Mouse (Mus musculus) embryonic facial prominence, embryonic 13.5 days (tissue): ENCODE results near the gene Gja3. TPM values are rescaled to one million over a fixed set of nuclear protein-coding genes. Genes with fewer than 3 reads are reported as not detected.
"Not testable (repeated sequence)": the region's sequence is repeated elsewhere in the genome, so short reads cannot be mapped to it uniquely, and the experiment has no call there.

Source experiments
- ATAC-seq: fragments of 200-750 bp; cut with Nextera tagmentation; 2 replicates; pipeline ENCODE4 v1.8.0; 2017; ENCODE audit warnings: low read depth; ENCODE audit not compliant: insufficient number of reproducible peaks, insufficient read depth, low FRiP score, low TSS enrichment
- H3K27ac ChIP-seq: fragments of 300-500 bp; sonication (generic); 2 replicates; pipeline ENCODE4 v1.5.1; 2015; ENCODE audit warnings: moderate library complexity, mild to moderate bottlenecking, inconsistent platforms
- H3K27me3 ChIP-seq: fragments of 300-500 bp; sonication (generic); 2 replicates; pipeline ENCODE4 v1.6.1; 2015; ENCODE audit warnings: mild to moderate bottlenecking, inconsistent platforms
- H3K36me3 ChIP-seq: fragments of 300-500 bp; sonication (generic); 2 replicates; pipeline ENCODE4 v1.6.1; 2015; ENCODE audit warnings: mild to moderate bottlenecking, inconsistent platforms
- H3K4me1 ChIP-seq: fragments of 300-500 bp; sonication (generic); 2 replicates; pipeline ENCODE4 v1.6.1; 2015; ENCODE audit warnings: inconsistent platforms
- H3K4me2 ChIP-seq: fragments of 300-500 bp; sonication (generic); 2 replicates; pipeline ENCODE4 v1.6.1; 2015; ENCODE audit warnings: moderate library complexity, mild to moderate bottlenecking, inconsistent platforms
- H3K4me3 ChIP-seq: fragments of 300-500 bp; sonication (generic); 2 replicates; pipeline ENCODE4 v1.5.1; 2015; ENCODE audit warnings: mild to moderate bottlenecking, inconsistent platforms
- H3K9ac ChIP-seq: fragments of 300-500 bp; sonication (generic); 2 replicates; pipeline ENCODE4 v1.6.1; 2015; ENCODE audit warnings: mild to moderate bottlenecking, inconsistent platforms
- H3K9me3 ChIP-seq: fragments of 300-500 bp; sonication (generic); 2 replicates; pipeline ENCODE4 v1.6.1; 2016; ENCODE audit warnings: inconsistent platforms
- WGBS: fragments of 180-500 bp; shearing (Covaris S2); methylation state at CpG from one replicate; pipeline ENCODE4 v1.1.7; 2015; ENCODE audit warnings: mixed read lengths; 5-methylcytosine and 5-hydroxymethylcytosine counted together
- polyA plus RNA-seq: library from polyadenylated mRNA; unstranded; fragments of >200 nt; fragmentation: Nextera tagmentation; extraction: Ambion mirVana; gene quantifications from 2 replicates; pipeline ENCODE4 v1.2.1, GENCODE M21; 2015

Gja3 gene
- polyA plus RNA-seq, 1 experiment from 2014 or later: 1.3 TPM

- no peaks in the 10 kb centered on the region for H3K27me3 ChIP-seq
- no peak overlapping the region for H3K4me3 ChIP-seq
- H3K27ac ChIP-seq: no peak overlapping the region
- H3K9ac ChIP-seq: no peak overlapping the region
- 80% methylated on average over 9 of the region's 9 CpGs for WGBS
- no peaks in the 10 kb centered on the region; the same call in 1 of the 2 replicates for H3K4me1 ChIP-seq
- H3K4me2 ChIP-seq: no peak overlapping the region
- no peaks in the 10 kb centered on the region for H3K36me3 ChIP-seq
- ATAC-seq: no peak
- H3K9me3 ChIP-seq: no peaks in the 10 kb centered on the region
Measured at GRCm38 (mm10) chr14:57034135-57034534, 23.8 kb downstream of the Gja3 start.

DNA sequence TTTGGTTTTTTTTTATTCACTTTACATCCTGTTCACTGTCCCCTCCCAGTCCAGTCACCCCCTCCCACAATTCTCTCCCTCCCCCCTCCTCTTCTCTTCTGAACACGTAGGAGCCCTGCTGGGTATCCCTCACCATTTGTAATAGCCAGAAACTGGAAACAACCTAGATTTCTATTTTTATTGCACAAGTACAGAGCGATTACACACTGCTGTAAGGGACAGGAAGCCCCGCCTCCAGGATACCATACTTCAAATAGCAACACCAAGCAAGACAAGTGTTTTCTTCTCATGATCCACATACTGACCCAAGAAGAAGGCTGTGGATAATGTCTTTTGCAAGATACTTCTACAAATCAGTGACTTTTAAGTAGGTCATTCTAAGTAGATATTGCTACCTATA, 25.1 kb downstream of the Gja3 start:
- 79% methylated on average over 3 of the region's 3 CpGs for WGBS
- H3K27ac ChIP-seq: no peak overlapping the region
- no peaks in the 10 kb centered on the region for H3K36me3 ChIP-seq
- no peaks in the 10 kb centered on the region for H3K9me3 ChIP-seq
- H3K4me1 ChIP-seq: no peaks in the 10 kb centered on the region; the same call in 1 of the 2 replicates
- no peak overlapping the region for H3K4me2 ChIP-seq
- no peak overlapping the region for H3K9ac ChIP-seq
- no peak for ATAC-seq
- H3K4me3 ChIP-seq: no peak overlapping the region
- H3K27me3 ChIP-seq: no peaks in the 10 kb centered on the region

GRCm38 (mm10) chr14:57018436-57018835, 39.5 kb downstream of the Gja3 start:
- WGBS: 83% methylated on average over 2 of the region's 2 CpGs
- Histone ChIP-seq H3K36me3 (no peaks in the 10 kb centered on the region), H3K9ac (no peak overlapping the region), H3K4me3 (no peak overlapping the region), H3K27me3 (no peaks in the 10 kb centered on the region), H3K9me3 (no peaks in the 10 kb centered on the region), H3K4me1 (no peaks in the 10 kb centered on the region), H3K4me2 (no peak overlapping the region), H3K27ac (no peak overlapping the region)
- ATAC-seq: no peak

DNA sequence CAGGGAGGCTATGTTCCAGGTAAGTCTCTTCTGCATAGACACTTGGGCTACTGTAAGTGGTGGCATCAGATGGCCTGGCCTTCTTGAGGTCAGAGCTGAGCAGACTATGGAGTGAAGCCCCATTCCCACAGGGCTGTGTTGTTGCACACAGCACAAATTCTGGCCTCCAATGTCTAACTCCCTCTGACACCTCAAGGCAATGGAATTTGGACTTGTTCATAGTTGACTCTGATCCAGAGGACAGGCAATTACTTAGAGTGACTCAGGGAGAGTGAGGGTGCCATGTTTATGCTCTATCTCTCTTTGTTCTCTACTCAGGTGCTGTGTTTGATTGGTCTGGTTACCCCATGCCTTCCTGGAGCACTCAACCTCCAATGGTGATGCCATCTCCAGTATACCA, 41.1 kb downstream of the Gja3 start:
- not testable (repeated sequence) for H3K4me3 ChIP-seq, H3K27ac ChIP-seq, H3K9me3 ChIP-seq, H3K4me2 ChIP-seq, H3K9ac ChIP-seq, H3K27me3 ChIP-seq, H3K4me1 ChIP-seq, ATAC-seq, H3K36me3 ChIP-seq

DNA sequence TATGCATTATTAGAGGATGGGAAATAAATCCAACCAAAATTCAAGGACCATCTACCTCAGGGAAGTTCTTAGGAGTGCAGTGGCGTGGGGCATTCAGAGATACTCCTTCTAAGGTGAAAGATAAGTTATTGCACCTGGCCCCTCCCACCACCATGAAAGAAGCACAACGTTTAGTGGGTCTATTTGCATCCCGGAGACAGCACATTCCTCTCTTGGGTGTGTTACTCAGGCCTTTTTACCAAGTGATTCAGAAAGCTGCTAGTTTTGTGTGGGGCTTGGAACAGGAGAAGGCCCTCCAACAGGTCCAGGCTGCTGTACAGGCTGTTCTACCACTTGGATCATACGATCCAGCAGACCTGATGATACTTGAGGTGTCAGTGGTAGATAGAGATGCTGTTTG, 69.3 kb downstream of the Gja3 start:
- no peaks in the 10 kb centered on the region for H3K36me3 ChIP-seq
- no peak overlapping the region for H3K9ac ChIP-seq
- no peaks in the 10 kb centered on the region for H3K4me1 ChIP-seq
- WGBS: 79% methylated on average over 4 of the region's 4 CpGs
- no peak for ATAC-seq
- no peaks in the 10 kb centered on the region for H3K9me3 ChIP-seq
- H3K4me2 ChIP-seq: no peak overlapping the region
- no peak overlapping the region for H3K4me3 ChIP-seq
- no peak overlapping the region for H3K27ac ChIP-seq
- H3K27me3 ChIP-seq: no peaks in the 10 kb centered on the region

Other genes starting within 250 kb of the Gja3 start
- gene Zmym5, start 246.4 kb downstream of the Gja3 start, polyA plus RNA-seq: 29.5 and 31.8 TPM in 2 replicates
- 52.2 and 52.6 TPM in 2 replicates for gene Zmym2, start 171.4 kb downstream of the Gja3 start, polyA plus RNA-seq
- 30.1 and 31.4 TPM in 2 replicates for gene Gjb2, start 46.6 kb upstream of the Gja3 start, polyA plus RNA-seq
- 0.13 TPM in 1 of 2 replicates, not detected in the other for gene Gm4491, start 57.8 kb upstream of the Gja3 start, polyA plus RNA-seq
- gene Gjb6, start 75.5 kb upstream of the Gja3 start, polyA plus RNA-seq: 20.4 and 22.1 TPM in 2 replicates